Mouse (Mus musculus): ENCODE measurements around the gene Kcnd3.

Gene Kcnd3

GRCm38 (mm10) chr3:105722510-105722909 is 270.4 kb downstream of the Kcnd3 start:
- DNase-seq (ENCODE audit: low spot score in 2 of 2): no peak
